Mouse (Mus musculus): ENCODE measurements around the gene Oprm1.

Gene Oprm1

DNA sequence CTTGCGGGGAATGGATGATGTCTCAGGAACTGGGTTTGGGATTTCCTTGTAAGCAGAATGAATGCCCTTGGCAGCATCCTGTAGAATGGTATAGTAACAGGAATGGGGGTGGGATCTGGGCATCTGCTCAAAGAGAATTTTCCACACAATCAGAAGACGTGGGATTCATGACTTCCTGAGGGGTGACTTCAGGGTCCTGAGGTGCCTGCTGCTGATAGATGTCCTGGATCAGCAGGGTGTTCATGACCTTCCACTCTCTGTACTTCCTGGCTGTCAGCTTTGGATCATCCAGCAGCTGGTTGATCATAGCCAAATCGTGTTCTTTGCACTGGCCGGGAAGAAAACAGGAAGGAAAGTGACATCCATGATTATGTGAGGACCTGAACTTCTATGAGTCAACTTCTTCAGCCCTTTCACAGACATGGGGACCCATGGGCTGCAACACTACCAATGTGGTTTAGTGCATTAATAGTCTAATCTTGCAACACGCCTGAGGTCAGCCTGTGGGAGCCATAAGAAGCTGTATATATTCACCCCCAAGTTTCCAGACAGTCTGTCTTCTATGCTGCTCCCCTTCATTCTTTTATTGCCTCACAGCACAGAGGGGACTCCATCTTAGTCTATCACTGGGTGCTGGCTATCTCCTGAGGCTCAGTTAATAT lies 132.2 kb downstream of the Oprm1 start:
- in situ Hi-C loops (cut with MboI, MseI): loop anchor here in 1 of 2 experiments (25.0 kb wide), 1 partner anchor 697 kb away; the partner anchor contains the start of gene Lrp11

DNA sequence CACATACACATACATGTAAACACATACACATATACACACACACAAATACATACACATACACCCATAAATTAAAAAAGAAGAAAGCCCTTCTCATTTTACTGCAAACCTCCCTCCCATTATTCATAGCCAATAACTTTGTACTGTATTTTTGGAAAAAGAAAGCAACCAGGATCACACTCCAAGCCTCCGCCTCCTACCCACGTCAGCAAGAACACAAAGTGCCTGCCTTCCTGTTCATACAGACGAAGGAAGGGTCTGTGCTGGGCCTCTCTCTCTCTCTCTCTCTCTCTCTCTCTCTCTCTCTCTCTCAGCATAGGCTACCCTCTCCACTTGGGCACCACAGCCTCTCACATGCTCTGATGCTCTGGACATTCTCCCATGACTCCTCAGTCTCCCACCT lies 137.5 kb downstream of the Oprm1 start:
- in situ Hi-C loops (cut with MboI, MseI): loop anchor here in 1 of 2 experiments (25.0 kb wide), 1 partner anchor 692 kb away; the partner anchor contains the start of gene Lrp11

DNA sequence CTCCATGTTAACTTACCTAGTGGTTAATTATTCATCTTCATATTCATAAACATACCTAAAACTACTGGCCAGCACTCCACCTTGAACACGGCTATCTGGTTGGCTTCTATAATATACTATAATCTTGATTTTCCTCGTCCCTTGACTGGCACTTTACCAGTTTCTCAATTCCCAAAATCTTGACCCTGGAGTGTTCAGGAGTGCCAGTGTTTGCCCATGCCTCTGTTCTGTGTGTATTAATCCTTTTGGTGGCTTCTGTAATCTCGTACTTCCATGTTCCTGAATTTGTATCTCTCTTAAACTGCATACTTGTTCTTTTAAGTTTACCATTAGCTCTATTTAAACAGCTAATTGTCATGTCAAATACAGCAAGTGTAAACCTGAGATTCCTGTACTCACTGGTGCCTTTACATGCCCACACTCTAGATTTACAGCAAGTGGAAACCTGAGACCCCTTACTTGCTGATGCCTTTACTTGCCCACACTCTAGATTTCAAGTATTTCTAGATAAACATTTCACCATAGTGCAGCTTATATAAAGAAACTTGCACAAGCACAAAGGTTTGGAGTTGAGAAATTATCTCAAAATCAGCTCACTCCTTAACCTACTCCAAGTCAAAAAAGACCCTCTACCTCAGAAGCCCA lies 138.5 kb downstream of the Oprm1 start:
- in situ Hi-C loops (cut with MboI, MseI): loop anchor here in 1 of 2 experiments (25.0 kb wide), 1 partner anchor 691 kb away; the partner anchor contains the start of gene Lrp11

DNA sequence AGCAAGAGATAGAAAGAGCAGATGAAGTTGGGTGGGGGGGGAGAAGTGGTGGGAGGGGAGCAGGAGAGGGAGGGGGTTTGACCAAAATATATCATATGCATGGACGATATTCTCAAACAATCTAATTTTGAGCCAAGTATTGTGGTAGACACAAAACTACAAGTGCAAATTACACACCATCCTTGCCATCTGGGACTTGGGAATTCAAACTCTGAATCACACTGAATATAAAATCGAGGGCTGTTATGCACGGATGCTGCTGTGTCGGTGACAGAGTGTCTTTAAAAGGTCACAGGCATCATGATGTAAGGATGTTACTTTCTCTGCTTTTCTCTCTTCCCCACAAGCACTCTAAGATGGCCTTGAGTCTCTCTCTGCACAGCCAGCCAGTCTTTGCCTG lies 141.8 kb downstream of the Oprm1 start:
- in situ Hi-C loops (cut with MboI, MseI): no loop called here

DNA sequence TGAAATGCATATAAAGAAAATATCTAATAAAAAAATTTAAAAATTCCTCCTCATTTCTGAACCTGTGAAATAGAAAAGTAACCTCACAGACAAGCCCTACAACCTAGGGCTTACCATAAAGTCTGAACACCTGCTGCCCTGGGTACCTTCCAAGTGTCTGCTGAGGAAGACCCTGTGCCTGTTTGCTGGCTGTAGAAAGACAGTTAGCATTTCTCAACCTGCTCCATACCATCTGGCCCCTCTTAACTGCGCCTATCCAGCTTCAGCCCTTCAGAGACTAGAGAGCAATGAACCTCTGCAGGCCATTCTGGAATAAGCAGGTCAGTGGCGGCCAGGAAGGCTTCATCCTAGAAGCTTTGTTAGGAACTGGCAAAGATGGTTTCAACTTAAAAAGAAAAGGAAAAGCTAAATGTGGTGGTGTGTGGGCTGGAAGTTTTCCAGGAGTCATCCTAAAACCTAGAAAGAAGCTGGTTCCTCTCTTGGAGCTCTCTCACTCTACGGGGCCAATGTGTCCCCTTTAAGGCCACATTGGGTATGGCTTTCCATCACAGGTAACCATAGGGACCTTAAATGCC lies 143.6 kb downstream of the Oprm1 start:
- in situ Hi-C loops (cut with MboI, MseI): no loop called here

DNA sequence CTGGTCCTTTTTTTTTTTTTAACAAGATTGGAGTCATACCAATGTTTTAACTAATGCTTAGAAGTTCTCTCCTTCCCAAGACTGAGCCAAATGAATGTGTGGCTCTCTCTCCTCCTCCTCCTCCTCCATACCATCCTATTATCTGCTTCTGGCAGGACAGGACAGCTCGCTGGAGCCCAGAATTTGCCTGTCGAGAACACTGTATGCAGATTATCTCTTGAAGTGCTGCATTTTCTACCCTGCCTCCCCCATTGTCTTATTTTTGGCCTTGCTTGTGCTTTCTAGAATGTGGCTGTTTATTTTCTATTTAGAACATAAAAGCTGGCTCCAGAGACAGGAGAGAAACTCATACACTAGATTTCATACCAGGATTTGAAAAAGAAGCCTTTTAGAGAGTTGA lies 151.5 kb downstream of the Oprm1 start:
- in situ Hi-C loops (cut with MboI, MseI): no loop called here

DNA sequence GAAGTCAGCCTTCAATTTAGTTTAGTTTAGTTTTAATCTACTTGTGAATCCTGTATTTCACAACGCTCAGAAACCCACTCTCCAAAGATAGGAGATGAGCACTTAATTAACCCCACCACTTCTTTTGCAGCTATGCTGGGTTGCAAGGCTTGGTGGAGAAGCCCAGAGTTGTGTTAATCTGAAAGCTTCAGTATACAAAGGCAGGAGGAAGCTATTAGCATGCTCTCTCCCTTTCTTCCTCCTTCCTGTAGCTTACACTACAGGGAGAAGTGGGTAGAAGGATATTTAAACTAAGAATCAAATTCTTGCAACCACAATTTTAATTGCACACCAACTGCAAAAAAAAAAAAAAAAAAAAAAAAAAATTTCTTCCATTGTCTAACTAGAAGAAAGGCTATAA lies 157.7 kb downstream of the Oprm1 start:
- in situ Hi-C loops (cut with MboI, MseI): no loop called here

DNA sequence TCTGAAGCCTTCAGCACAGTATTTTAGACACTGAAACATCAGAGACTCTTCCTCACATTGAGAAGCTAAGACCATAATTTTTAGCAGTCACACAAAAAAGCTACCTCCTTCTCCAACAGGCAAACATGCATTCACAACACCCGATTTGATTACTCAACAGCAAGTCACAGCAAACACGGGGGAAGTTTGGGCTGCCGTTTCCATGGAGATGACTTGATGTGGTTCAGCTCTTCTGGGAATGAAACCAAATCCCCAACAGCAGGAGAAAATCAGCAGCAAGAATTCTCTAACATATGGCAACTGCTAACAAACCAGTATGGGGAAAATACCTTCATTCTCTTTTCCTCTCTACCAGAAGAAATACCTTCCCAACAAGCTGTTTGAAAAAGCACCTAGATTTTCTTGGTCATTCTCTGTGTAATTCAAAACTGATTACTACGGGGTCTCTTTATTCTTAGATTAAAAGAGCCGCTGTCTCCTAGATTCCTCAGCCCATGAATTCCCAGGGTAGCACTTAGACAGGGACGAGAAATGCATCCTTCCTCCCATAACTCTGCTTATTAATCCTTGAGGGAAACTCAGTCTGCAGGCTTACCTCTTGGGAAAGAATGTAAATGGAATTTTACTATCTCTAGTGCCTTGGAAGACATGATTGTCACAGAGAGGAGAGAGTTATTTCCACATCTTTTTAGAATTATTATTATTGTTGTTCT lies 158.4 kb downstream of the Oprm1 start:
- in situ Hi-C loops (cut with MboI, MseI): no loop called here

DNA sequence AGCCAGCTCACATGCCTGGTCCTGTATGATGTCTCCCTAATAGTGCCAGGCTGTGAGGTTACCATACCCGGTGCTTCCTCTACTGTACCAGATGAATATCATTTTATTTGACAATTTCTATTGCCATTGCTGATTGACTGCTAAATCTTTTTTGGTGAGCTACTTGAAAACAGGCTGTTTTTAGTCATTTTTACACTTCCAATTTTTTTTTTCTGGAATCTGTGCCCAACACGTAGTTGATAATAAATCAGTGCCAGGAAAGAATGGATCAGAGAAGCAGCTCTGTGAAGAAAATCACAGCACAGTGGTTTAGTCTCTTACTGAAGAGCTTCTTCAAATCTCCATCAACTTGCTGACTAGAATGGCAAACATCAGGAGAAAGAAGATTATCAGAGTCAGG lies 168.4 kb downstream of the Oprm1 start:
- in situ Hi-C loops (cut with MboI, MseI): no loop called here

DNA sequence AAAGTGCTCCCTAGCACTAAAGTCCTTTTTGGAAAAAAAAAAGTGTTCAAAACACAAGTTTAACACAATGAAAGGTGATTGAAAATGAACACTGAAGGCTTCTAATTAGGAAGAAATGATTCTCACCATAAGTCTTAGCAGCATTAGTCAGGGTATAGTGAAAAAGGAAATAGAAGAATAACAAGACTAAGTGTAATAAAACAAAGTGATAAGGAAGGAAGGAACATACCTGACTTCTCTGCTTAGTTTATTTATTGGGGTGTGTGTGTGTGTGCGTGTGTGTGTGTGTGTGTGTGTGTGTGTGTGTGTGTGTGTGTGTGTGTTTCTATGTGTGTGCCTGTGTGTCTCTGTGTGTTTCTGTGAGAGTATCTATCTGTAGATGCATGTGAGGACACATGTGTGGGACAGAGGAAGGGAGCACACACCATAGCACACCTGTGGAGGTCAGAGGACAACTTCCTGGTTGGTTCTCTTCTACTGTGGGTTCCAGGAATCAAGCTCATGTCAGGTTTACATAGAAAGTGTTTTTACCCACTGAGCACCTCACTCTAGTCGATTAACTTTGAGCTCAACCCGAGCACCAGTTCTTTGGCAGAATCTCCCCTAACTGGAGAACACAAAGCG lies 169.4 kb downstream of the Oprm1 start:
- in situ Hi-C loops (cut with MboI, MseI): no loop called here

DNA sequence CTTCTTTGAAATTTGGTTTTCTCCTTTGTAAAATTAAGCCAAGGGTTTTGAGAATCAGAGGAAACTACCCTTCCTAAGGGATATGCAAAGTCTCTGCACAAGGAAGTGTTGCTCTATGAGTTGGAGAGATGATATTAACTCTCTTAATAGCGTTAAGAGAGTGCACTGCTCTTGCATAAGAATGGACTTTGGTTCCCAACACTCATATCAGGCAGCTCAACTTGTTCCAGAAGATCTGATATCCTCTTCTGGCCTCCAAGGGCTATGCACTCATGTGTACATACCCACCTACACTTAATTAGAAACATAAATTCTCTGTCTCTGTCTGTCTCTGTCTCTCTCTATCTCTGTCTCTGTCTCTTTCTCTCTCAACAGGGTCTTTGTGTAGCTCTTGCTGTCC lies 170.6 kb downstream of the Oprm1 start:
- in situ Hi-C loops (cut with MboI, MseI): no loop called here

DNA sequence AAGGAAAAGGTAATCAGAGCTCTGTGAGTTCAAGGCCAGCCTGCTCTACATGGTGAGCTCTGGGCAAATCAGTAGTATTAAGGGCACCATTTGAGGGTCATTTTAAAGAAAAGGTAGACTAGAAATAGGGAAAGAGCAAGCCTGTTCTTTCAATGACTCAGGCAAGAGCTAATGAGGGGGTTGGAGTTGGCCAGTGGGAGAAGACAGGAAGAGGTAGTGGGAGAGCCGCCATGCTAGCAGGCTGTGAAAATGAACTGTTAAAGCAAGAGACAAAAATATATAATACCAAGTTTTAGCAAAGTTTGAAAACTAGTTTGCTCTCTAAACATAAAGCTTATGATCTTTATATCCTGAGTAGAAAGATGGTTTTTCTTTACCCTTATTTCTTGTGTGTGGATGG lies 172.1 kb downstream of the Oprm1 start:
- in situ Hi-C loops (cut with MboI, MseI): no loop called here

DNA sequence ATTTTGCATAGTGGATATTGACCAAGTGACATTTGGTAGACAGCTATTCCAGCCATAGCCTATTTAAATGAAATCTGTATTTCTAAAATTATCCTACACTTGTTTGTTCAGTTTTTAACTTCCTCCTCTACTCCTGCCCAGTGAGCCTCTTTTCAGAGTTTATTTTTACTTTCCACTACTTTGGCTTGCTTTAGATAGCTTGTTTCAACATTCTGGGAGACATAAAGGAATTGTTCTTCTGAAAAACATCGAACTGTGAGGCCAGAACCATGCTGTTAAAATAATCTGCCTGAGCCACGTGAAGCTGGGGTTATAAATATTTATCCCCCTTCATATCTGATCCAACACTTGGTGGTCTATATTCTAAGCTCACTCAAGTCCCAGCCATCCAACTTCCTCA lies 172.6 kb downstream of the Oprm1 start:
- in situ Hi-C loops (cut with MboI, MseI): no loop called here

DNA sequence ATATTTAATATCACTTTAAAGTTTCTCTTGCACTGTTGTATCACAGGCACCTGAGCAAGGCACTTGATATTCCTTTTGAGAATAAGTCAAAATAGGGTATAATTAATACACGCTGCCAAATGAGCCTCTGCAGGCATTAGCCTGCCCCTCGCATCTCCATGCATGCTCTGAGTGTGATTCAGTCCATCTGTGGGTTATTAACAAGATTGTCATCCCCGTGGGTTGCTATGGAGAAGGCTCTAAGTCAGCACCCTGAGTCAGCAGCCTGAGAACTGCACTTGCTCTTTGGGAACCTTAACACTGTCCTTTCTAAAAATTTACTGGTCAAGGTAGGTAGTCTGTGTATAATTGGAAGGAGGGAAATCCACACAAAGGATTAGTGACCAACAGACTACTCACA lies 176.5 kb downstream of the Oprm1 start:
- in situ Hi-C loops (cut with MboI, MseI): no loop called here

DNA sequence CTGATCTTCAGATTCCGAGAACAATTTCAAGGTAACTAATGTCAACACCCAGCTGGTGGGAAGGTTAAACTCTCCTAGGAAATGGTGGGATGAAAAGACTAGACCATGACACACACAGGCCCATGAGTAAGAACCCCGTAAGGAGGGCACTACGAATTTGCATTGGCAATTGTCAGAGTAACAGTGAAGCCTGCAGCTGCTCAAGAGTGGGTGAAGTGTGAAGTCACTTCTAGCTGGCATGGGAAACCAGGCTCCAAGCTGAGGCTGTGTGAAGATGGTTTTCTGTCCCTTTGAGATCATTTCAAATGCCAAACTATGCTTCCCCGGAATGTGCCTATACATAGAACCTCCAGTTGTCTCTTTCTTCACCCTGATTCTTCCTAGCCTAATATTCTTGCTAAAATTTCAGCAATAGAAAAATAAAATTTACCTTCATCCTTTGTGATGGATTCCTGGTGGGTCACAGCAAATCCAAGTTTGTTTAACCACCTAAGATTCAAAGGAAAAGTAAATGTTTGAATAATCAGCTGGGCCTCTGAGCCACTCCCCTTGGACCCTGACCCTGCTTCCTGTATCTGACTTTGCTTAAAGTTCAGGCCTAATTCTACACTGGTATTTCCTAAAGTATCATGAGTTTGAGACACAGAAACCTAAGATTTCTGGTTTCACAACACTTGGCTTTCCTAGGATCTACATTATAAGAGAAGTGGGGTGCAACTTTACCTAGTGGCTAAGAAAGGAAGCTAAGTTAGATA lies 178.5 kb downstream of the Oprm1 start:
- in situ Hi-C loops (cut with MboI, MseI): no loop called here

DNA sequence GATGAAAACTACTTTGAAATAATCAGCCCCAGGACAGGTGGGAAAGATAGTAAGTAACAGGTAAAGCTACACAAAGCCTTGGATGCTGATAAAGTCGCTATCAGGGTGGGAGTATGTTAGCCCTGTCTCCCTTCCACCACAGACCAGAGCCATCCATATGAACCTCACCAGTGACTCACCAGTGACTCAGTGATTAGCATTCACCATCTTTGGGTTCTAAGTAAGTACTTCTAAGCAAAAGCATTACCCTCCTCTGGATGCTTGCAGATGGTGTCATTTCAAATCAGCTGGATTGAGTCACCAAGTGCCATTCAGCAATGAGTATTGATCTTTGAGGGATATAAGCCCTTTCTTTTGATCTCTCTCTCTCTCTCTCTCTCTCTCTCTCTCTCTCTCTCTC lies 194.8 kb downstream of the Oprm1 start:
- in situ Hi-C loops (cut with MboI, MseI): loop anchor here in 1 of 2 experiments (5.0 kb wide), 1 partner anchor 34 kb away; no protein-coding TSS in a partner anchor

DNA sequence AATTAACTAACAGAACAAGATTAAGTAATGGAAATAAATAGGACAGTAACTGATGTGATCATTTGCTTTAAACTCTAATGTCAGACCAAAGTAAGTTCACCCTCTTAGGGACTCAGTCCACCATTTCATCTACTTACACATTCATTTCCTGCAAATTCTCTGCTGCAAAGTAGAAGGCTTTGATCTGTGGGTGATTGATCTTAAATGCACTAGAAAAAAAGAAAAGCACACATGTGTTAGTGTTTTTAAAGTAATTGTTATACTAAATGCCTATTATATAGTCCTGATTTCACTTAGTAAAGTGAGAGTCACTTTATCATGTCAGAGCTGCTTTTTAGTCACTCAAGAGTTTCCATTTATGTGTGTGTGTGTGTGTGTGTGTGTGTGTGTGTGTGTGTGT lies 196.2 kb downstream of the Oprm1 start:
- in situ Hi-C loops (cut with MboI, MseI): loop anchor here in 1 of 2 experiments (5.0 kb wide), 1 partner anchor 33 kb away; no protein-coding TSS in a partner anchor

DNA sequence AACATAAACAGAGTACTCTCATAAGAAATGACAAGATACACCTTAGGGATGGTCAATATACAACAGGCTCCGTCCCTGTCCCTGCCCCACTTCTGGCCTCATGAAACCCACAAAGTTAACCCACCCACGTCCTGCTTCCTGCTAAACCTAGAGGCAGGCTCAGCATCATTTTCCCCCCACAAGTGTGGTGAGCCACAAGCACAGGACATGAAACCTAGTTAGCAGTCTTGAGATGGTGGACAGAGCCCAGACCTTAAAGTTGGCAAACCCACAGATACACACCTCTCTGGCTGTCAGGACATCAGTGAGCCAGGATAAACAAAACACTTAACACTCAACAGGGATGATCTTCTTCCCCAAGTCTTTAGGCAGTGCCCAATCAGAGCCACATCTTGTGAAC lies 198.1 kb downstream of the Oprm1 start:
- in situ Hi-C loops (cut with MboI, MseI): no loop called here

DNA sequence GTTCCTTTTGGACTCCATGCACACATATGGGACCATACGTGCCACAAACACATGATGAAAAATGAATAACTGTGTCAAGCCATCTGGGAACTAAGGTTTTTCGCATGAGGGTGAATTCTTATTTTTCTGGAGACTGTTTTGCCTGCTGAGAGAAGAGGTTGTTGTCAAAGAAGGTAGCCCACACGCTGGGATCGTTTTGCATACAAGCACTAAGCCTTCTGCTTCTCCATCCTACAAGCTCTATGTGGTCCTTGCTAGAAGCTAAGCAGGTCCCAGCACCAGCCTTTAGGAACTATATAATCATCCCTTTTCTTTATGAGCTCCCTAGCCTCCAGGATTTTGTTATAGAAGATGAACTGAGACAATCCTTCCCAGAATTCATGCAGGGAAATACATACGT lies 200.5 kb downstream of the Oprm1 start:
- in situ Hi-C loops (cut with MboI, MseI): no loop called here

DNA sequence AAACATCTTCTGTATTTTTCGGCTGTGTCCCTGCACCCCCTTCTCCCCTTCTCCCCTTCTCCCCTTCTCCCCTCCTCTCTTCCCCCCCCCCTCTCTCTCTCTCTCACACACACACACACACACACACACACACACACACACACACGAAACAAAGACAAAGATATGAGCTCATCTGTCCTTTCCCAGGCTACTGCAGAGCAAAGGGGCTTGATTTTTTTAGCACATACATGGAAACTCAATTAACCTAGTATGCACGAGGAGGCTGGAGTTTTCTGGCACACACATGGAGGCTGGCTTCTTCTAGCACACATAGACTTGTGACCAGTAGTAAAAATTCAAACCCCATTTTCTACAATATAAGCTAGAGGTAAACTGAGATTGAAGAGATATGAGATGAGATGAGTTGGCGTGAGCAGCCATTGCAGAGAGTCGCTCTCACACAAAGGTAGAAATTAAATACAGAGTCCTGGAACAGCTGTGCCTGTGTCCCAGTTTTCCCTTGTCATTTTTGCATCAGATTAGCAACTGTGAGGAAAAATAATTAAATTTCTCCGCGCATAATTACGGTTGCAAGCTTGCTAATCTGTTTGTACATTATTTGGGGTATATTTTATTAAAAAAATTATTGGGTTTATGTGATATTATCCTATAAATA lies 209.4 kb downstream of the Oprm1 start:
- in situ Hi-C loops (cut with MboI, MseI): no loop called here
